Mouse (Mus musculus): ENCODE measurements around the gene Zfp263. TPM values are rescaled to one million over a fixed set of nuclear protein-coding genes. Genes with fewer than 3 reads are reported as not detected.
A peak's percentile ranks its signal among the peaks of the same experiment; 100 is the strongest.

Gene Zfp263
- polyA plus RNA-seq, 1 experiment: 3.8 TPM

DNA sequence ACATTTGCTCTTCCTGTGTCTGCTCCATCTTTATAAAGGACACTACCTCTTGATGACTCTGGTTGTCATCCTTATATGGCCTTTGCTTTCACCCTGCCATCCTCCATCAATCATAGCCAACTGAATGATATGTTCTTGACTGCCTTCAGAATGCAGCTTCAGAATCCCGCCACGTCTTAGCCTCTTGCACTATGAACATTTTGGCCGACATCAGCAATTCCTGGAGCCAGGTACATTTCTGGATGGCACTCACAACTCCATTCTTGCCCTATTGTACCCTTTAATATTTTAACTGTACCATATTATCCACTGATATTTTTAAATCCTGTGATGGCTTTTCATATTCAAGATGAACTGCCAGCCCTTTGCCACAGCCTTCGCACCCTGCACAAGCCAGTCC is 27.7 kb downstream of the Zfp263 start:
- TF ChIP-seq CTCF (IDR thresholded peaks at IDR 0.05; ENCODE audit: extremely low read depth, insufficient read length, insufficient replicate concordance, low read depth, low read length) (no peak), POLR2A (IDR thresholded peaks at IDR 0.05; ENCODE audit: low read depth, low read length) (no peak)
- H3K27ac ChIP-seq (ENCODE audit: insufficient read depth, low read depth, low read length): no peak overlapping the region
- H3K4me3 ChIP-seq (ENCODE audit: low read depth, low read length): no peak overlapping the region
- H3K27me3 ChIP-seq (ENCODE audit: control insufficient read depth, insufficient read depth, low read length): no peaks in the 10 kb centered on the region
- WGBS: 98% methylated on average over 4 of the region's 4 CpGs
- H3K4me1 ChIP-seq (ENCODE audit: control insufficient read depth, insufficient read depth, insufficient read length, low read length): no peaks in the 10 kb centered on the region
- H3K36me3 ChIP-seq (ENCODE audit: control insufficient read depth, insufficient read depth, low read length): no peaks in the 10 kb centered on the region

DNA sequence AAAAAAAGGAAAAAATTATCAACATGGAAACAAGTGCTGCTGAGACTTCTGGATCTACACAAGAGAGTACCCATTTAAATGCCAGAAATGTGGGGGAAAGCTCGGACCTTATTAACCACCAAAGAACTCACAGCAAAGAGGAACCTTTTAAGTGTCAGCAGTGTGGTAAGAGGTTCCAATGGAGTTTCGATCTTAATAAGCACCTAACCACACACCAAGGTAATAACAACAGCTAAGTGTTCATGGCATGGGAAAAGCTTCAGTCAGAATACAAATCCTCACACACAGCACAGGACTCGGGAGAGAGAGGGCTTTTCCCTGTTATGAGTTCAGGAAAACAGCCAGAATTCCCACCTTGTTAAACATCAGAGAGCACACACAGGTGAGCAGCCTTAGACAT is 32.5 kb downstream of the Zfp263 start:
- TF ChIP-seq CTCF (IDR thresholded peaks at IDR 0.05; ENCODE audit: extremely low read depth, insufficient read length, insufficient replicate concordance, low read depth, low read length) (no peak), POLR2A (IDR thresholded peaks at IDR 0.05; ENCODE audit: low read depth, low read length) (no peak)
- no peak overlapping the region for H3K4me3 ChIP-seq (ENCODE audit: low read depth, low read length)
- no peak overlapping the region for H3K27ac ChIP-seq (ENCODE audit: insufficient read depth, low read depth, low read length)
- no peaks in the 10 kb centered on the region for H3K4me1 ChIP-seq (ENCODE audit: control insufficient read depth, insufficient read depth, insufficient read length, low read length)
- WGBS: 74% methylated on average over 3 of the region's 3 CpGs
- H3K27me3 ChIP-seq (ENCODE audit: control insufficient read depth, insufficient read depth, low read length): no peaks in the 10 kb centered on the region
- no peaks in the 10 kb centered on the region for H3K36me3 ChIP-seq (ENCODE audit: control insufficient read depth, insufficient read depth, low read length)

DNA sequence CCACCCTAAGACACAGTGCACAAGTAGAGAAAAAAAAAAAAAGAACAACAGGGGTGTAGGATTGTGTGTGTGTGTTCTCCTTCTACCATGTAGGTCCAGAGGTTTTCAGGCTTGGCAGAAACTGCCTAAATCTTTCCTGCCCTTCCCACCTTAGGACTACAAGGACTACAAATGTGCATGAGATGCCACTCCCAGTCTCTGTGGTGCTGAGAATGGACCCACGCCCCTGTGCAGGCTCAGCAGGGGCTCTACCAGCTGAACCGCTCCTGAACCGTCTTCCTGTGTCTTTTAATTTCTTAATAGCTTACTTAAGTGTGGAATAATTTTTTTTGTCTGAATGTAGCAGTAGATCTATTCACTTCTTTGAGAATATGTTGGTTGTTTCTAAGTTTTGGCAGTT is 34.1 kb downstream of the Zfp263 start:
- Histone ChIP-seq H3K36me3 (ENCODE audit: control insufficient read depth, insufficient read depth, low read length) (no peaks in the 10 kb centered on the region), H3K4me1 (ENCODE audit: control insufficient read depth, insufficient read depth, insufficient read length, low read length) (no peaks in the 10 kb centered on the region), H3K27ac (ENCODE audit: insufficient read depth, low read depth, low read length) (no peak overlapping the region), H3K4me3 (ENCODE audit: low read depth, low read length) (no peak overlapping the region), H3K27me3 (ENCODE audit: control insufficient read depth, insufficient read depth, low read length) (no peaks in the 10 kb centered on the region)
- WGBS: 37% methylated on average over 3 of the region's 3 CpGs
- TF ChIP-seq POLR2A (IDR thresholded peaks at IDR 0.05; ENCODE audit: low read depth, low read length) (no peak), CTCF (IDR thresholded peaks at IDR 0.05; ENCODE audit: extremely low read depth, insufficient read length, insufficient replicate concordance, low read depth, low read length) (no peak)

DNA sequence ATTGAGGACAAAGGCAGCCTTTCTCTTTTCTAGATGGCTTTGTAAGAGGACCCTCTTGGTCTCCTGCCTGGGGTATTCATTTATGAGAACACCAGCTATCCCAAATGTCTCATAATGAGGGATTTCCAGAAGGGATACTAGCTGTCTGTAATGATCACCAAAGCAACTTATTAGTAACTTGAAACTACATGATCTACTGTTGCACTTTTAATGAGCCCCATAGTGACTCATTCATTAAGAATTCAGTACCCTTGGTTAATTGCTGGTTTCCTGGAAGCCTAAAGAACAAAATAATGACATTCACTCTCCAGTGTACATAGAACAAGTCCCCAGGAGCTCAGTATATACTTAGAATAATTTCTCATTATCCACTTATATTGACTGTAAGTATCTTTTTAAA is 37.3 kb downstream of the Zfp263 start:
- no peak overlapping the region for H3K27ac ChIP-seq (ENCODE audit: insufficient read depth, low read depth, low read length)

DNA sequence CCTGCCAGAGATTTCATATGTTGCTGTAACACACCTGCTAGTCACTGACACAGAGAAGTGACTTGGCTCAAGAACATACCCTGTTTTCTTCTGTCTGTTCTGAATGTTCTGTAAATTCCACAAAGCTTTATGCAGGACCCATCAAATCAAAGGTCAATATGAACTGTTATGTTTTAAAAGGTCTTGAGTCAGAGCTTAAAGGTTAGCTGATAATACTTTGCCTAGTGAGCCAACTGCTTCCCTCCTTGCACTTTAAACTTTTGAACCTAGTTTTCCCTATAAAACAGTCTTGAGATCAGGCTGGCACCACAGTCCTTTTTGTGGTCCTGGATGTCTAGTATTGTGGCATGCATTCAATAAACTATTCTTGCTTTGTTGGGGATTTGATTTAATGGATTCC is 44.5 kb downstream of the Zfp263 start:
- no peaks in the 10 kb centered on the region for H3K27me3 ChIP-seq (ENCODE audit: control insufficient read depth, insufficient read depth, low read length)
- TF ChIP-seq CTCF (IDR thresholded peaks at IDR 0.05; ENCODE audit: extremely low read depth, insufficient read length, insufficient replicate concordance, low read depth, low read length) (no peak), POLR2A (IDR thresholded peaks at IDR 0.05; ENCODE audit: low read depth, low read length) (no peak)
- no peaks in the 10 kb centered on the region; the same call in 1 of the 2 replicates for H3K4me1 ChIP-seq (ENCODE audit: control insufficient read depth, insufficient read depth, insufficient read length, low read length)
- no peaks in the 10 kb centered on the region for H3K36me3 ChIP-seq (ENCODE audit: control insufficient read depth, insufficient read depth, low read length)
- H3K27ac ChIP-seq (ENCODE audit: insufficient read depth, low read depth, low read length): peak overlapping the region; percentile 64; the same call in 1 of the 2 replicates
- H3K4me3 ChIP-seq (ENCODE audit: low read depth, low read length): no peak overlapping the region

More for the DNA sequence above, 37.3 kb downstream of the Zfp263 start:
- Histone ChIP-seq H3K4me1 (ENCODE audit: control insufficient read depth, insufficient read depth, insufficient read length, low read length) (no peaks in the 10 kb centered on the region), H3K27me3 (ENCODE audit: control insufficient read depth, insufficient read depth, low read length) (no peaks in the 10 kb centered on the region), H3K36me3 (ENCODE audit: control insufficient read depth, insufficient read depth, low read length) (no peaks in the 10 kb centered on the region), H3K4me3 (ENCODE audit: low read depth, low read length) (no peak overlapping the region)
- TF ChIP-seq CTCF (IDR thresholded peaks at IDR 0.05; ENCODE audit: extremely low read depth, insufficient read length, insufficient replicate concordance, low read depth, low read length) (no peak), POLR2A (IDR thresholded peaks at IDR 0.05; ENCODE audit: low read depth, low read length) (no peak)

Other genes with a start within 250 kb of the Zfp263 start
- gene Olfr161, start 153.1 kb upstream of the Zfp263 start, polyA plus RNA-seq (2012; rRNA removed): not detected in 2 replicates
- gene Mefv, start 26.0 kb upstream of the Zfp263 start, polyA plus RNA-seq (2012; rRNA removed): 0.33 and 0.62 TPM in 2 replicates
- not detected in 2 replicates for gene Olfr15, start 86.8 kb downstream of the Zfp263 start, polyA plus RNA-seq (2012; rRNA removed)
- 0.18 and 0.37 TPM in 2 replicates for gene Zfp174, start 103.2 kb downstream of the Zfp263 start, polyA plus RNA-seq (2012; rRNA removed)
- gene Naa60, start 128.3 kb downstream of the Zfp263 start, polyA plus RNA-seq (2012; rRNA removed): 45.0 and 67.6 TPM in 2 replicates
- gene Zfp597, start 140.5 kb downstream of the Zfp263 start, polyA plus RNA-seq (2012; rRNA removed): 0.66 and 0.87 TPM in 2 replicates
- not detected in 2 replicates for gene Gm20695, start 140.6 kb downstream of the Zfp263 start, polyA plus RNA-seq (2012; rRNA removed)
- 6.9 and 9.1 TPM in 2 replicates for gene 1700037C18Rik, start 164.6 kb downstream of the Zfp263 start, polyA plus RNA-seq (2012; rRNA removed)
- gene Cluap1, start 164.7 kb downstream of the Zfp263 start, polyA plus RNA-seq (2012; rRNA removed): 0.89 and 2.7 TPM in 2 replicates
- gene Nlrc3, start 232.5 kb downstream of the Zfp263 start, polyA plus RNA-seq (2012; rRNA removed): 6.1 and 9.9 TPM in 2 replicates

Measured in small intestine, adult 2 months (tissue).